Mouse (Mus musculus) gastrocnemius, postnatal 36 days (tissue): Measurements from ENCODE around the gene Rpl3. TPM values are rescaled to one million over a fixed set of nuclear protein-coding genes. Genes with fewer than 3 reads are reported as not detected.
A peak's percentile ranks its signal among the peaks of the same experiment; 100 is the strongest.

Experiments
- DNase-seq, 2 experiments: peaks; one replicate each; pipeline ENCODE4 v3.0.0; 2022
- intact Hi-C: fragments of 180-260 bp; cut with DNase I; formaldehyde crosslinking; loops from one replicate; pipeline ENCODE4 v1.15.1; 2025
- microRNA-seq, 2 experiments: library from miRNA; unstranded; fragments of <30 nt; microRNA quantifications; one replicate each; pipeline ENCODE4 v1.2.0; 2021
- total RNA-seq, 2 experiments: library from RNA; stranded (reverse); gene quantifications; 2 replicates each; pipeline ENCODE4 v1.2.3; 2021

The Rpl3 gene
- total RNA-seq, 2 experiments from 2014 or later, result 43.5 to 51.8 TPM

- intact Hi-C loops, result loop anchor here (5.0 kb wide), 1 partner anchor 38 kb away; the partner anchor contains the start of gene Pdgfb
- peak in 1 of 2 experiments; percentile 34 for DNase-seq
Observed at GRCm38 (mm10) chr15:80050093-80050492, 41.6 kb downstream of the Rpl3 start.

DNA sequence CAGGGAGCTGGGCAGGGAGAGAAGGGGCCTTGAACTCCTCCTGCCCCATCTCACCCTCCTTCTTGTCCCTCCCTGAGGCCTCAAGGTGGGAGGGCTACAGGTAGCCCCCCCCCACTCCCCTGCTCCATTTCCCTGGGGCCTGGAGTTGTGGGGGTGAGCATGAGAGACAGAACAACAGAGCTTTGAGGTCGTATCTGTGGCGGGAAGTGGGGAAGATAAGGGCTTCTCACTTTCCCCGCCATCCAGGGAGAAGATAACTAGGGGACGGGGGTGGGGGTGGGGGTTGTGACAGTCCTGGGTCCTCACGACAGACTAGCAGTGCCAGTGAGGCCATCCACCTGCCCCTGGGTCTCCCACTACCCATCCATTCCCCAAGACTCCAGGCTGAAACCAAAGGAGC lies 43.7 kb downstream of the Rpl3 start:
- intact Hi-C loops, result loop anchor here (2.0 kb wide), 1 partner anchor 13 kb away; no protein-coding TSS in a partner anchor
- DNase-seq, result no peak

- intact Hi-C loops, result no loop called here
Observed at GRCm38 (mm10) chr15:80047242-80047641, 44.4 kb downstream of the Rpl3 start.

GRCm38 (mm10) chr15:80045749-80046148 lies 45.9 kb downstream of the Rpl3 start:
- DNase-seq, result no peak
- intact Hi-C loops, result no loop called here

More at GRCm38 (mm10) chr15:80047242-80047641, 44.4 kb downstream of the Rpl3 start:
- DNase-seq, result no peak

GRCm38 (mm10) chr15:80044249-80044648 lies 47.4 kb downstream of the Rpl3 start:
- DNase-seq, result no peak
- intact Hi-C loops, result no loop called here

- no peak for DNase-seq
- intact Hi-C loops, result no loop called here
Observed at GRCm38 (mm10) chr15:80042152-80042551, 49.5 kb downstream of the Rpl3 start.

- no peak for DNase-seq
- intact Hi-C loops, result no loop called here
Observed at GRCm38 (mm10) chr15:80038110-80038391, 53.6 kb downstream of the Rpl3 start.

DNA sequence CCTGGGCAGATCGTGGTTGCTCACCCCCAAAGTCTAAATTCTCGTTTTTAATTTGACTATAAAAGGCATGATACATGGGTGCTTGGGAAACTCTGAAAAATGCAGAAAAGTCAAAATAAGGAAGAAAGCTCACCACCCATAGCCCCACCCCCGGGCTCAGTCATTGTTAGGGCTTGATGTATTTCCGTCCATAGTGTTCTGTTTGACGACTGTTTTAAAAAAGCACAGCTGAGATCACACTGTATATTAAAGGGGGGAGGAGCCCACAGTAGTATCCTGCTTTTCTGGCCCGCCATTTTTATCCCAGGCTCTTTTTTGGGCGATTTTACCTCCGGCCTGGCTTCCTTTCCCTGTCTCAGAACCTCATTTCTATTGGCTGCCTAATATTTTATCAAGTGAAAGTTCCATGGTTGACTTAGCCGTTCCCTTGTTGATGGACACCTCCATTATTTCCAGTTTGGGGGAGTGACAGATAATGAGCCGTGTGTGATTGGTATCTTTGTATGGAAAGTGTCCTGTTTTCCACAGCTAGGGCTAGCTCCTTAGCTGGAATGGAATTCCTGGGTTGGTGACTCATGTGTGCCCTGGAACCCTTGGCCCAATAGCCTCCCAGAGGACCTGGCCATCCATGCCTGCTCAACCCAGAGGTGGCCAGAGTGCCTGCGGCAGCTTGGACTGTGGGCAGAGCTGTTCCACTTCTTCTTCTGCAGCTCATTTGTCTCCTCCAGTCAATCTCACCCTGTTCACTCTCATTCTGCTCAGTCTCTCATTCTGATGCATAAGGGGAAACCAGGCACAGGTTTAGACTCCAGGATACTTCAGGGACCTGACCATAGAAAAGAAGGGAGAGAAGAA lies 54.2 kb downstream of the Rpl3 start:
- intact Hi-C loops, result no loop called here
- DNase-seq, result no peak

DNA sequence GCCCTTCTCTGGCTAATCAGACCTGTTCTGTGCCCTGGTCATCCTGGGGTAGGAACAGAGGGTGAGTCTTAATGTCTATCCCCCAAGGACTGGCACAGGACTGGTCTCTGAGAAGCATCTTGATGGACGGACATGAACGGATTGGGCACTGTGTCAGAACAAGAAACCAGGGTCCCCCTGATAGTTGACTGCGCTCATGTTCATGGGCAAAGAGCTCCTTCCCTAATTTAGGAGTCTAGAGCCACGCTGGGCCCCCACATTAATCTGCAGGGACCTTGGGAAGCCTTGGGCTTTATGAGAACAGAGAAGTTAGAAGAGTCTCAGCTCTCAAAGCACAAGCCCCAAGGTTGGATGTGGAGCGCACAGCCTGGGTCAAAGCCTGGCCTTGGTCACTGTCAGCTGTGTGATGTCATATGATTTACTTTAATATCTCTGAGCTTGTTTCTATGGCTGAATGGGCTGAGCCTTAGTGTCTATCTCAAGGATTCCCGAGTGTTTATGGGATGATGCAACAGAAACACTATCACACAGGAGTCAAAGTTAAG lies 56.3 kb downstream of the Rpl3 start:
- intact Hi-C loops, result loop anchor here (2.0 kb wide), 1 partner anchor 13 kb away; no protein-coding TSS in a partner anchor
- no peak for DNase-seq

GRCm38 (mm10) chr15:80034913-80035312 lies 56.8 kb downstream of the Rpl3 start:
- no peak for DNase-seq
- intact Hi-C loops, result loop anchor here (2.0 kb wide), 1 partner anchor 14 kb away; no protein-coding TSS in a partner anchor

- intact Hi-C loops, result loop anchor here (2.0 kb wide), 1 partner anchor 14 kb away; no protein-coding TSS in a partner anchor
- no peak for DNase-seq
Observed at GRCm38 (mm10) chr15:80034366-80034765, 57.3 kb downstream of the Rpl3 start.

DNA sequence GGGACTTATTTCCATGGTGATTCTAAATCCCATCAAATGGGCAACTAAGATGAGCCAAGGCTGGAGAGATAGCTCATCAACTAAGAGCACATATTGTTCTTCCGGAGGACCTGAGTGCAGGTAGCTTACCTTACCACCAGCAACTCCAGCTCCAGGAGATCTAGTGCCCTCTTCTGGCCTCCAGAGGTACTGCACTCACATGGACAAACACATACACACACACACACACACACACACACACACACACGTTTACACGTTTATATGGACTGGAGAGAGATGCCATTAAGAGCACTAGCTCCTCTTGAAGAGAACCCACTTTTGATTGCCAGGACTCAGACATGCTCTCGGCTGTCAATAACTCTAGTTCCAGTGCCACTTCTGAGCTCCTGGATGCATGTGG lies 60.5 kb downstream of the Rpl3 start:
- DNase-seq, result no peak
- intact Hi-C loops, result no loop called here

GRCm38 (mm10) chr15:80030399-80030798 lies 61.3 kb downstream of the Rpl3 start:
- no peak for DNase-seq
- intact Hi-C loops, result no loop called here

DNA sequence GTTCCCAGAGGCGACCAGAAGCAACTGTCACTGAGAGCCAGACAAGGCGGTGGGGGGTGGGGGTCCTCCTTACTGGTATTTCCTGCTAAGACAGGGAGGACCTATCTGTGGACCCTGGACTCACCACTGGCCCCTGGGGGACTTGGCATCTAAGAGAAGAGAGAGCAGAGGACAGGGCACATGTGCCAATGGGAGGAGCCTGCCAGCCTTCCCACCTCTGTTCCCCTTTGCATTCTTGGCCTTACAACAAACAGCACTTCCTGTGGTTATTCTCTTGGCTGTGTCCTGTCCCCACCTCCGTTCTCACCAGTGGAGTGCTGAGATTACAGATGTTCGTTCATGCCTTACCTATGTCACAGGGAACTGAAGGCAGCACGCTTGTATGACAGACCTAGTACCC lies 62.8 kb downstream of the Rpl3 start:
- no peak for DNase-seq
- intact Hi-C loops, result no loop called here

Small RNA genes within 50 kb of the gene (microRNA-seq; reads per million reads assigned to microRNA genes)
- 131 to 163 reads per million in 2 experiments for gene Snord43

Other genes with a start within 250 kb of the Rpl3 start
- gene Apobec3, start 200.2 kb downstream of the Rpl3 start, total RNA-seq, result 1 to 10 TPM; 2.7 to 4.7 TPM
- 10 to 100 TPM; 10.8 to 16.8 TPM for gene Cbx7, start 120.7 kb downstream of the Rpl3 start, total RNA-seq
- gene Pdgfb, start 76.9 kb downstream of the Rpl3 start, total RNA-seq, result 10 to 100 TPM; 16.5 to 17.9 TPM
- 10 to 100 TPM; 36.2 to 42.2 TPM for gene Syngr1, start 534 bp downstream of the Rpl3 start, total RNA-seq
- 10 to 100 TPM; 11.9 to 16.4 TPM for gene Tab1, start 41.3 kb upstream of the Rpl3 start, total RNA-seq
- under 1 TPM; 0.64 to 0.96 TPM for gene Mgat3, start 81.9 kb upstream of the Rpl3 start, total RNA-seq
- 10 to 100 TPM; 19.2 to 25.8 TPM for gene Mief1, start 142.2 kb upstream of the Rpl3 start, total RNA-seq
- gene AC140267.1, start 144.0 kb upstream of the Rpl3 start, total RNA-seq, result 1 to 10 TPM in 1 of 2 experiments, not detected in 1; 3.8 TPM
- 100 to 1,000 TPM; 118 to 137 TPM for gene Atf4, start 163.3 kb upstream of the Rpl3 start, total RNA-seq
- gene Rps19bp1, start 172.4 kb upstream of the Rpl3 start, total RNA-seq, result 10 to 100 TPM; 11.6 to 12.4 TPM
- gene Cacna1i, start 195.4 kb upstream of the Rpl3 start, total RNA-seq, result under 1 TPM; 0.05 to 0.62 TPM